Mouse (Mus musculus) adrenal gland, postnatal 10 days (tissue): ENCODE measurements around the gene Krt25. TPM values are rescaled to one million over a fixed set of nuclear protein-coding genes. Genes with fewer than 3 reads are reported as not detected.

Experiments used
- DNase-seq: peaks from one replicate; pipeline ENCODE4 v3.0.0; 2021; ENCODE audit warnings: mixed read lengths
- total RNA-seq, 2 experiments: library from RNA; stranded (reverse); gene quantifications; 2 replicates each; pipeline ENCODE4 v1.2.3; 2021

The Krt25 gene
- total RNA-seq, 2 experiments from 2014 or later: 0.18 TPM; not detected in 1

DNA sequence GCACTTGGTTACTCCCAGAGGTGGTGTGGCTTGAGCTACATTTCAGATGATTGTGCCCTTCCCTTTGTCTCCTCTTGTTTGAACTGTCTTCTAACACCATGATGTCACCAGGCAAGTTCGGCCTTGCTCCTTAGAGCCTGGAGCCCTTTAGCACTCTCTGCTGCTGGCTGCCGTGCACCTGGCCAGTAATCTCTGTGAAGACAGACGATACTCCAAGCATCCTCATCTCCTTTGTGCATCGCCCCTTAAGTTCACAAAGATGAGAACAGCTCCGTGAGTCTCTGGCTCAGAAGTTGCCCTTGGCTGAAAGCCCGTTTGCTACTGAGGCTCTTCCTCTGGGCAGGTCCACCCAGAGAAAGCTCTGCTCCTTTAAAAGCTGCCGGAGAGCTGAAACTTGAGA, 46.0 kb downstream of the Krt25 start:
- no peak for DNase-seq

- no peak for DNase-seq
Measured at GRCm38 (mm10) chr11:99275624-99276023, 47.1 kb downstream of the Krt25 start.

DNA sequence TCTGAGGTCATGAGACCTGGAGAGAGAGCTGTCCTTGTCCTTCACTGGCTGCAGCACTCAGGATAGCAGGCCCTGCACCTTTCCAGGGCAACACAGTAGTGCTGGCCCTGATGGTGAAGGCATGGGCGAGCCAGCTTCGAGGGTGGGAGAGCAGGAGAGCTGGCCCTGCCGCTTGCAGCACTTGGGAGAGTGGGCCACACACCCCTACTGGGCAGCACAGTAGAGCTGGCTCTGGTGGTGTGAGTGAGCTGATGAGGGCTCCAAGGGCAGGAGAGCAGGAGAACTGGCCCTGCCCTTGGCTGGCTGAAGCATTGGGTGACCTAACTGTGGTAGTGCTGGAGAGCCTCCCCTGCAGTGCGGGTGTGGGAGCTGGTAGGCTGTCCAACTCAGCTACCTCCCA, 50.0 kb downstream of the Krt25 start:
- no peak for DNase-seq

- DNase-seq: no peak
Measured at GRCm38 (mm10) chr11:99269192-99269591, 53.6 kb downstream of the Krt25 start.

DNA sequence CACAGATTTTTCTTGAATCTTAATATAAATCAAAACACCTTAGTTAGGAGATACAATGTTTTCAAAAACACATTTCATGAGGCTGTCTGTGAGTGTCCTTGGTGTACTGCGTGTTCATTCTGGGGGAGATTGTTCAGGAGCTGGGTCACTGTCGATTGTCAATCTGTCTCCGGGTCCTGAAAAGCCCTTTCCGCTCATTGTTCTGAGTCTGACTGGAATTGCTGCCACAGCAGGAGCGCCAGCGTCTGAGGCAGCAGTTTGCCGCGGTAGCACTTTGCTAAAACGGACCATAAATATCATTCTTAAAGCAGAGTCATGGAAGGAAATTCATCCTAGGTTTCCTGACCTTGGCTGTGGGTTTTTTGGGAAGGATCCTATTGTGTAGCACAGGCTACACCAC, 57.0 kb downstream of the Krt25 start:
- no peak for DNase-seq

Other genes with a start within 250 kb of the Krt25 start
- under 1 TPM; 0.12 to 0.51 TPM for gene Tns4, start 233.6 kb downstream of the Krt25 start, total RNA-seq
- 1 to 10 TPM; 3.6 to 3.7 TPM for gene Ccr7, start 167.9 kb downstream of the Krt25 start, total RNA-seq
- 10 to 100 TPM; 53.6 to 64.9 TPM for gene Smarce1, start 91.9 kb downstream of the Krt25 start, total RNA-seq
- 1 to 10 TPM; 1.8 to 3.3 TPM for gene Krt222, start 78.9 kb downstream of the Krt25 start, total RNA-seq
- not detected for gene Krt24, start 37.7 kb downstream of the Krt25 start, total RNA-seq
- gene Krt26, start 15.0 kb upstream of the Krt25 start, total RNA-seq: not detected
- not detected for gene Krt27, start 28.2 kb upstream of the Krt25 start, total RNA-seq
- under 1 TPM in 1 of 2 experiments, not detected in 1; 0.21 TPM for gene Krt28, start 52.0 kb upstream of the Krt25 start, total RNA-seq
- gene Krt10, start 66.4 kb upstream of the Krt25 start, total RNA-seq: 1 to 10 TPM; 7.0 to 8.2 TPM
- not detected for gene Krt12, start 99.3 kb upstream of the Krt25 start, total RNA-seq
- 1 to 10 TPM; 1.8 to 2.3 TPM for gene Krt20, start 115.2 kb upstream of the Krt25 start, total RNA-seq
- 10 to 100 TPM in 1 of 2 experiments, 1 to 10 TPM in 1; 4.4 to 12.8 TPM for gene Krt23, start 170.2 kb upstream of the Krt25 start, total RNA-seq
- gene Krt39, start 198.4 kb upstream of the Krt25 start, total RNA-seq: not detected
- gene Krt40, start 220.2 kb upstream of the Krt25 start, total RNA-seq: not detected
- not detected for gene Krtap3-3, start 227.9 kb upstream of the Krt25 start, total RNA-seq
- not detected for gene Krtap3-2, start 233.9 kb upstream of the Krt25 start, total RNA-seq
- gene Gm11939, start 236.5 kb upstream of the Krt25 start, total RNA-seq: not detected
- gene Krtap3-1, start 243.7 kb upstream of the Krt25 start, total RNA-seq: not detected